Mouse (Mus musculus) cerebellum, adult 2 months (tissue): Measurements from ENCODE around the gene Ppp1r17. TPM values are rescaled to one million over a fixed set of nuclear protein-coding genes. Genes with fewer than 3 reads are reported as not detected.

Source experiments
- DNase-seq, 2 experiments: peaks; one replicate each; pipeline ENCODE4 v3.0.0; 2021
- H3K27ac ChIP-seq: fragments of 200-500 bp; 2 replicates; pipeline ENCODE4 v1.5.1; 2012; ENCODE audit warnings: low read length, control low read depth, inconsistent platforms; ENCODE audit not compliant: insufficient read depth
- H3K27me3 ChIP-seq: fragments of 200-500 bp; 2 replicates; pipeline ENCODE4 v1.6.1; 2012; ENCODE audit warnings: inconsistent platforms, mild to moderate bottlenecking, low read length, moderate library complexity; ENCODE audit not compliant: control insufficient read depth, insufficient read depth
- H3K4me1 ChIP-seq: fragments of 200-500 bp; 2 replicates; pipeline ENCODE4 v1.6.1; 2011; ENCODE audit warnings: low read length; ENCODE audit not compliant: control insufficient read depth, insufficient read depth
- H3K4me3 ChIP-seq: fragments of 200-500 bp; replicated peaks from 2 replicates; pipeline ENCODE3; 2011; ENCODE audit warnings: mild to moderate bottlenecking, low read depth, low read length, control low read depth; ENCODE audit not compliant: insufficient read depth
- CTCF ChIP-seq: fragments of 200-500 bp; IDR thresholded peaks from 2 replicates; pipeline ENCODE4 v1.5.1; 2011; ENCODE audit warnings: low read depth, mild to moderate bottlenecking, control low read depth, low read length, moderate library complexity, borderline replicate concordance; ENCODE audit not compliant: insufficient read depth
- POLR2A ChIP-seq: fragments of 200-500 bp; IDR thresholded peaks from 2 replicates; pipeline ENCODE4 v1.6.1; 2011; ENCODE audit warnings: low read length, control low read depth, borderline replicate concordance; ENCODE audit not compliant: insufficient read depth
- whole genome bisulfite sequencing: fragments of 180-500 bp; shearing (Covaris S2); methylation state at CpG from one replicate; pipeline ENCODE4 v1.1.7; 2018; 5-methylcytosine and 5-hydroxymethylcytosine counted together
- polyA plus RNA-seq: library from polyadenylated mRNA; depleted of rRNA; stranded (reverse); fragments of >200 nt; gene quantifications from 2 replicates; pipeline ENCODE4 v1.2.3, GENCODE M21; 2012

Ppp1r17 gene
- polyA plus RNA-seq, 1 experiment: 147 TPM

GRCm38 (mm10) chr6:56027966-56028365 is 10.7 kb downstream of the Ppp1r17 start:
- Histone ChIP-seq H3K4me3 (no peak overlapping the region), H3K27me3 (no peaks in the 10 kb centered on the region), H3K4me1 (no peaks in the 10 kb centered on the region), H3K27ac (no peak overlapping the region)
- TF ChIP-seq CTCF (no peak), POLR2A (no peak)
- WGBS: 36% methylated on average over 5 of the region's 5 CpGs
- DNase-seq: peak in 1 of 2 experiments; percentile 27

- no peak for DNase-seq
- Histone ChIP-seq H3K27ac (no peak overlapping the region), H3K27me3 (no peaks in the 10 kb centered on the region), H3K4me3 (no peak overlapping the region), H3K4me1 (no peaks in the 10 kb centered on the region)
- TF ChIP-seq POLR2A: no peak
- no peak for TF ChIP-seq CTCF
- WGBS: 59% methylated on average over 5 of the region's 5 CpGs
These were observed 12.7 kb downstream of the Ppp1r17 start for GRCm38 (mm10) chr6:56029986-56030385.

- Histone ChIP-seq H3K27ac (no peak overlapping the region), H3K27me3 (no peaks in the 10 kb centered on the region), H3K4me1 (no peaks in the 10 kb centered on the region), H3K4me3 (no peak overlapping the region)
- TF ChIP-seq CTCF (no peak), POLR2A (no peak)
- no peak for DNase-seq
- 80% methylated on average over 2 of the region's 2 CpGs for WGBS
These were observed 14.9 kb downstream of the Ppp1r17 start for GRCm38 (mm10) chr6:56032231-56032630.

- 81% methylated on average over 10 of the region's 10 CpGs for WGBS
- H3K4me1 ChIP-seq: no peaks in the 10 kb centered on the region
- no peak overlapping the region for H3K4me3 ChIP-seq
These were observed 17.8 kb downstream of the Ppp1r17 start for GRCm38 (mm10) chr6:56035054-56035453.

GRCm38 (mm10) chr6:56039476-56040055 is 22.3 kb downstream of the Ppp1r17 start:
- no peak for TF ChIP-seq CTCF
- TF ChIP-seq POLR2A: no peak
- no peak overlapping the region for H3K4me3 ChIP-seq
- 53% methylated on average over 4 of the region's 4 CpGs for WGBS
- no peak for DNase-seq
- H3K27ac ChIP-seq: no peak overlapping the region
- no peaks in the 10 kb centered on the region for H3K27me3 ChIP-seq
- no peaks in the 10 kb centered on the region for H3K4me1 ChIP-seq

More at GRCm38 (mm10) chr6:56035054-56035453, 17.8 kb downstream of the Ppp1r17 start:
- Histone ChIP-seq H3K27me3 (no peaks in the 10 kb centered on the region), H3K27ac (no peak overlapping the region)
- no peak for DNase-seq
- TF ChIP-seq POLR2A: no peak
- no peak for TF ChIP-seq CTCF

- 45% methylated on average over 5 of the region's 5 CpGs for WGBS
- DNase-seq: no peak
These were observed 27.0 kb downstream of the Ppp1r17 start for GRCm38 (mm10) chr6:56044270-56044669.

GRCm38 (mm10) chr6:56044716-56045115 is 27.4 kb downstream of the Ppp1r17 start:
- 51% methylated on average over 1 of the region's 1 CpGs for WGBS
- H3K27me3 ChIP-seq: no peaks in the 10 kb centered on the region
- H3K4me3 ChIP-seq: no peak overlapping the region
- no peak overlapping the region for H3K27ac ChIP-seq
- TF ChIP-seq POLR2A: no peak
- TF ChIP-seq CTCF: no peak
- no peaks in the 10 kb centered on the region for H3K4me1 ChIP-seq
- no peak for DNase-seq

More at GRCm38 (mm10) chr6:56044270-56044669, 27.0 kb downstream of the Ppp1r17 start:
- Histone ChIP-seq H3K27me3 (no peaks in the 10 kb centered on the region), H3K4me3 (no peak overlapping the region), H3K4me1 (no peaks in the 10 kb centered on the region), H3K27ac (no peak overlapping the region)
- no peak for TF ChIP-seq CTCF
- no peak for TF ChIP-seq POLR2A

GRCm38 (mm10) chr6:56048580-56048979 is 31.3 kb downstream of the Ppp1r17 start:
- WGBS: 90% methylated on average over 3 of the region's 3 CpGs
- no peak overlapping the region for H3K27ac ChIP-seq
- no peak overlapping the region for H3K4me3 ChIP-seq
- H3K27me3 ChIP-seq: no peaks in the 10 kb centered on the region
- no peaks in the 10 kb centered on the region for H3K4me1 ChIP-seq
- DNase-seq: no peak
- no peak for TF ChIP-seq CTCF
- TF ChIP-seq POLR2A: no peak
